34 mouse cellular contexts compared by ENCODE assay signal in genomic region chr3:113539692-113540091, GRCm38 (mm10). TPM values are rescaled to one million over a fixed set of nuclear protein-coding genes. Genes with fewer than 3 reads are reported as not detected.
"Had no signal": no experiment of that assay in that cellular context is flagged by ENCODE, and none has a peak within 500 bp of the region (broad histone marks: within the 10 kb centered on the region; RNA-seq: fewer than 3 reads in every experiment).

No protein-coding gene starts in this region.

- H3K4me3 ChIP-seq: forebrain, embryonic 15.5 days; gastrocnemius, adult 2 months; heart, embryonic 10.5 days; heart, embryonic 12.5 days; hindbrain, embryonic 13.5 days; hindbrain, embryonic 15.5 days; layer of hippocampus, adult 2 months; left cerebral cortex, adult 2 months; limb, embryonic 10.5 days; limb, embryonic 12.5 days had no signal

- H3K27me3 ChIP-seq: forebrain, embryonic 15.5 days; heart, embryonic 12.5 days; hindbrain, embryonic 13.5 days; hindbrain, embryonic 15.5 days; limb, embryonic 12.5 days had no signal

- H3K9ac ChIP-seq: forebrain, embryonic 15.5 days; forebrain, postnatal 0 days; heart, embryonic 12.5 days; hindbrain, embryonic 13.5 days; hindbrain, embryonic 15.5 days; limb, embryonic 12.5 days had no signal

- H3K4me2 ChIP-seq: forebrain, embryonic 15.5 days; heart, embryonic 12.5 days; hindbrain, embryonic 13.5 days; hindbrain, embryonic 15.5 days; limb, embryonic 12.5 days had no signal

- H3K27ac ChIP-seq: forebrain, embryonic 15.5 days; gastrocnemius, adult 2 months; heart, embryonic 10.5 days; hindbrain, embryonic 13.5 days; hindbrain, embryonic 15.5 days; hindbrain, postnatal 0 days; layer of hippocampus, adult 2 months; left cerebral cortex, adult 2 months; limb, embryonic 10.5 days; limb, embryonic 12.5 days had no signal

- DNase-seq: forebrain, postnatal 0 days; gastrocnemius, adult 2 months; gastrocnemius, postnatal 10 days; gastrocnemius, postnatal 25 days; heart, adult 18-20 months; heart, postnatal 10 days; heart, postnatal 36 days; kidney, adult 18-20 months; kidney, adult 8-10 months; kidney, postnatal 10 days; kidney, postnatal 25 days; kidney, postnatal 4 days had no signal

- H3K4me1 ChIP-seq: forebrain, embryonic 15.5 days; heart, embryonic 10.5 days; heart, embryonic 12.5 days; hindbrain, embryonic 13.5 days; hindbrain, embryonic 15.5 days; limb, embryonic 12.5 days had no signal

- ATAC-seq: forebrain, embryonic 15.5 days; forebrain, postnatal 0 days; hindbrain, postnatal 0 days had no signal

- H3K36me3 ChIP-seq: forebrain, embryonic 15.5 days; heart, embryonic 10.5 days; heart, embryonic 12.5 days; hindbrain, embryonic 13.5 days; hindbrain, embryonic 15.5 days; limb, embryonic 10.5 days; limb, embryonic 12.5 days had no signal

- H3K9me3 ChIP-seq: forebrain, embryonic 15.5 days; heart, embryonic 10.5 days; heart, embryonic 12.5 days; hindbrain, embryonic 13.5 days; hindbrain, embryonic 15.5 days; limb, embryonic 10.5 days; limb, embryonic 12.5 days had no signal

RNA-seq across cellular contexts. Expression of gene Amy2a1, which starts 7.5 kb away (rescaled TPM):
- total RNA-seq: forebrain, postnatal 0 days; gastrocnemius, adult 2 months; gastrocnemius, postnatal 10 days; gastrocnemius, postnatal 25 days; gastrocnemius, postnatal 4 days; granulocyte monocyte progenitor cell, adult 5-6 weeks; heart, adult 18-20 months; heart, adult 8-10 months; heart, postnatal 10 days; heart, postnatal 36 days; hematopoietic stem cell, adult 5-6 weeks; hindbrain, postnatal 0 days; layer of hippocampus, adult 2 months; layer of hippocampus, postnatal 10 days; layer of hippocampus, postnatal 25 days; left cerebral cortex, adult 2 months; left cerebral cortex, postnatal 14 days; left cerebral cortex, postnatal 36 days had no signal
- polyA plus RNA-seq: forebrain, embryonic 15.5 days; forebrain, postnatal 0 days; heart, embryonic 10.5 days; heart, embryonic 12.5 days; heart, embryonic 14.5 days; hindbrain, embryonic 11.5 days; hindbrain, embryonic 13.5 days; hindbrain, postnatal 0 days; kidney, embryonic 14.5 days; limb, embryonic 10.5 days; limb, embryonic 12.5 days; limb, embryonic 14.5 days had no signal
